Mouse (Mus musculus) ovary, adult 18-20 months (tissue): ENCODE results near the gene Tmem230.

Source experiments
- DNase-seq: peaks from one replicate; pipeline ENCODE4 v3.0.0; 2022; ENCODE audit warnings: low spot score, mixed read lengths

Gene Tmem230

DNA sequence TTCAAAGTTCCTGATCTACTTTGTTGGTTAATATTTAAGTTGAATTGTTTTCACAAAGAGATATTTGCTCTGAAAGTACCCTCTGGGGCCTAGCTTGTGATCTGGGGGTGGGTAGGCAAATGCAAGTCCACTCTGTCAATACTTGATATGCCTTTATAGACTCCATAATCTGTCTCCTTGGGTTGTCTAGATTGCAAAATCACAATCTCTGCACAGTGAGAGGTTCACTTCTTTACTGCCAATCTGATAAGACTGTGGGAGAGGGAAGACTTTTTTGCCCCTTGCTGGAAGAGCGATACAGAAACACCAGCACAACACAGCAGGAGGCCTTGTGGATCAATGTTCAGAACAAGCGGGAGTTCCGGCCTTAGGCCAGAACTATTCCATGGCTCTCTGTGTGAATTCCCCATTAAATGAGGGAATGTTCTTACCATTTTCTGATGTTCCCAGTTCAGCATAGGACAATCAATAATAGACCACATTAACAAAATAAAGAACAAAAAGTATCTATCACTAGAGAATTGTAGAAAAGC lies 15.1 kb downstream of the Tmem230 start:
- no peak for DNase-seq

- DNase-seq, result no peak
Measured at GRCm38 (mm10) chr2:132224359-132224758, 23.2 kb downstream of the Tmem230 start.

DNA sequence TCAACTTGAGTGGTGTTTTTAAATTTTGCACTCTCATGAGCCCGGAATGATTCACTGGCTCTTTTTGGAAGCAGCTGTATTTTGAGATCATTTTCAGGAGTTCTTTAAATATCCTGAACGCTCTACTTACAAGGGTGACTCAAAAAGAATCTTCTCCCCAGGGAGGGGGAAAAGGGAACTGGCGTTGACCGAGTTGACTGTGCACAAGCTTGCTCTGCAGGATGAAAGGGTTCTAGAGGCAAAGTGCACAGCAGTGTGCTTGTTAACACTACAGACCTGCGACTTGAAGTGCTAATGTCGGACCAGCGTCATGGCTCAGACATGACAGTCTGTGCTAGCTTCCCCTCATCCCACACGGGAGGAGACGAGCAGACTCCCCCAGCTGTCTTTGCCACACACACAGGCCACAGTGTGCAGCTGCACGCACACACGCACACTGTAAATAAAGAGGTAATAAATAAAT lies 26.0 kb downstream of the Tmem230 start:
- DNase-seq, result no peak

DNA sequence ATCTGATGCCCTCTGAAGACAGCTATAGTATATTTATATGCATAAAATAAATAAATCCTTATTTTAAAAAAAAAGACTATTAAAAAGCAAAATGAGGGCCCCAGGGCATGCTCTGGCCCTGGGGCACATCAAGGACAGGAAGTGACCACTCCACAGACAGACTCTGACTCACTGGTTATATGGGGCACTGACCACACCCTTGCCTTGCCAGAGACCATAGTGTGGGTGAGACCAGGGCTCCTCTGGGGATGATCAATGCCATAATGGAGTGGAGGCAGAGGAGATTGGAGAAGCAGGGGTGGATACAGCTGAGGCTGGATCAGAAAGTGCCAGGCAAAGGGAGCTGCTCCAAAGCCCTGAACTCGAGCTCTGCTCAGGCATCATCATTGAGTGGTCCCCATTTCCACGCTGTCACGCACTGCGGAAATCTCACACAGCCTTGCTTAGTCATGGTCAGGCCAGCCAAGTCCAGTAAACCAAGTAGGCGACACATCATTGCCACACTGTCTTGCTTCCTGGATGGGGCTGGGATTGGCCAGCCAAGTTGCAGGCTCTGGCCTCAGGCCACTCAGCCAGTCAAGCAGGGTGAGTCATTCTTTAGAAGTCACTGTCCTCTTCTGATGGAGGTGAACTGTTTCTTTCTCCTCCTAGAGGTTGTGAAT lies 35.5 kb downstream of the Tmem230 start:
- DNase-seq, result peak; percentile 34

- DNase-seq, result no peak
Measured at GRCm38 (mm10) chr2:132210806-132211312, 36.7 kb downstream of the Tmem230 start.

GRCm38 (mm10) chr2:132208246-132208881 lies 39.2 kb downstream of the Tmem230 start:
- DNase-seq, result no peak

GRCm38 (mm10) chr2:132206316-132206881 lies 41.2 kb downstream of the Tmem230 start:
- DNase-seq, result no peak

- DNase-seq, result no peak
Measured at GRCm38 (mm10) chr2:132205549-132205948, 42.1 kb downstream of the Tmem230 start.

DNA sequence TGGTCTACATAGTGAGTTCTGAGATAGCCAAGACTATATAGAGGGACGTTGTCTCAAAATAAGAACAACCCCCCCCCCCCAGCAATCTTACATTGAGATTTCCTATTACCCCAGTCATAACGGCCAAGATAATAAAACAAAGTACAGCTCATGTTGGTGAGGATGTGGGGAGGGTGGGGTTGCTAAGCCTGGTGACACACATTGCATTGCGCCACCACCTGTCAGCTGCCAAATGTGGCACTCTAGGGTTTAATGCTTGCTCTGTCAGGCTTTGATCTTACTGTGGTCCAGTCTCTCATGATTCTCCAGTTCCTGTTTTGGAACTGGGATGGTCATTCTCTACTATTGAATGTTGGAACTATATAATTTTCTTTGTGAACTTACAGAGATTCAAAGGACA lies 43.8 kb downstream of the Tmem230 start:
- no peak for DNase-seq

GRCm38 (mm10) chr2:132203186-132203585 lies 44.4 kb downstream of the Tmem230 start:
- DNase-seq, result no peak

GRCm38 (mm10) chr2:132198017-132198933 lies 49.3 kb downstream of the Tmem230 start:
- DNase-seq, result no peak

DNA sequence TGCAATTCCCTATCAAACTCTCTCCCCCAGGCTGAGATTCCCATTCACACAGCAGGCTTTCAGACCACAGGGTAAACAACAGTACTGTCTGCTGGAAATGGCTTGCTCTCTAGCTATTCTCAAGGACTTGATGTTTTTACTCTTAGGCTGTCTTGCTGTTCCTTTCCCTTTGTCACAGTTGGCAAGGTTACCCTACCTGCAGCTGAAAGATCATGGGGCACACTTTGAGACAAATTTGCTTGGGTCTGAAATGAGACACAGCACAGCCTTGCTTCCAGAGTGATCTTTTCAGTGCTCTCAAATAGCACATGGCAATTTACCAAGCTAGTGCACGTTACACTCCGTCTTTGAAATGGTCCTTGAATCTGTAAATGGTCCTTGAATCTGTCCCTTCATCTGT lies 52.0 kb downstream of the Tmem230 start:
- DNase-seq, result peak; percentile 52

- no peak for DNase-seq
Measured at GRCm38 (mm10) chr2:132190602-132191161, 56.9 kb downstream of the Tmem230 start.
